Mouse (Mus musculus) intestine, postnatal 0 days (tissue): ENCODE data around the gene Btn1a1. TPM values are rescaled to one million over a fixed set of nuclear protein-coding genes. Genes with fewer than 3 reads are reported as not detected.
A peak's percentile ranks its signal among the peaks of the same experiment; 100 is the strongest.

Experiments used
- ATAC-seq: fragments of 200-750 bp; cut with Nextera tagmentation; 2 replicates; pipeline ENCODE4 v1.8.0; 2017; ENCODE audit warnings: mild to moderate bottlenecking, moderate TSS enrichment, moderate library complexity
- H3K27ac ChIP-seq: fragments of 300-500 bp; sonication (generic); 2 replicates; pipeline ENCODE4 v1.5.1; 2014; ENCODE audit warnings: mild to moderate bottlenecking, low read depth, low read length, moderate library complexity
- H3K27me3 ChIP-seq: fragments of 300-500 bp; sonication (generic); replicated peaks from 2 replicates; pipeline ENCODE4 v1.6.1; 2014; ENCODE audit warnings: low read length, mixed read lengths; ENCODE audit not compliant: control insufficient read depth, insufficient read depth
- H3K36me3 ChIP-seq: fragments of 300-500 bp; sonication (generic); 2 replicates; pipeline ENCODE4 v1.6.1; 2014; ENCODE audit warnings: mild to moderate bottlenecking, moderate library complexity; ENCODE audit not compliant: control insufficient read depth, insufficient read depth
- H3K4me1 ChIP-seq: fragments of 300-500 bp; sonication (generic); replicated peaks from 2 replicates; pipeline ENCODE4 v1.6.1; 2014; ENCODE audit warnings: antibody characterized with exemption, low read length, mixed read lengths; ENCODE audit not compliant: control insufficient read depth, insufficient read depth
- H3K4me2 ChIP-seq: fragments of 300-500 bp; sonication (generic); replicated peaks from 2 replicates; pipeline ENCODE4 v1.6.1; 2014; ENCODE audit warnings: low read depth, mild to moderate bottlenecking, moderate library complexity
- H3K4me3 ChIP-seq: fragments of 300-500 bp; sonication (generic); 2 replicates; pipeline ENCODE4 v1.5.1; 2014; ENCODE audit warnings: low read depth, low read length
- H3K9ac ChIP-seq: fragments of 300-500 bp; sonication (generic); 2 replicates; pipeline ENCODE4 v1.6.1; 2014; ENCODE audit warnings: mild to moderate bottlenecking, low read depth, low read length
- H3K9me3 ChIP-seq: fragments of 300-500 bp; sonication (generic); 2 replicates; pipeline ENCODE4 v1.6.1; 2016; ENCODE audit warnings: mixed run types; ENCODE audit not compliant: control insufficient read depth
- CTCF ChIP-seq: sonication (generic); IDR thresholded peaks from 2 replicates; pipeline ENCODE4 v1.5.1; 2016; ENCODE audit warnings: low read depth, mild to moderate bottlenecking, control low read depth, antibody characterized with exemption, moderate library complexity
- WGBS: fragments of 180-500 bp; shearing (Covaris S2); extraction: QIAGEN DNeasy Blood & Tissue Kit; methylation state at CpG from one replicate; pipeline ENCODE4 v1.1.7; 2014; 5-methylcytosine and 5-hydroxymethylcytosine counted together
- polyA plus RNA-seq: library from polyadenylated mRNA; unstranded; fragments of >200 nt; fragmentation: Nextera tagmentation; extraction: Ambion mirVana; gene quantifications from 2 replicates; pipeline ENCODE4 v1.2.1, GENCODE M21; 2015

Btn1a1 gene
- polyA plus RNA-seq, 1 experiment from 2014 or later: not detected

DNA sequence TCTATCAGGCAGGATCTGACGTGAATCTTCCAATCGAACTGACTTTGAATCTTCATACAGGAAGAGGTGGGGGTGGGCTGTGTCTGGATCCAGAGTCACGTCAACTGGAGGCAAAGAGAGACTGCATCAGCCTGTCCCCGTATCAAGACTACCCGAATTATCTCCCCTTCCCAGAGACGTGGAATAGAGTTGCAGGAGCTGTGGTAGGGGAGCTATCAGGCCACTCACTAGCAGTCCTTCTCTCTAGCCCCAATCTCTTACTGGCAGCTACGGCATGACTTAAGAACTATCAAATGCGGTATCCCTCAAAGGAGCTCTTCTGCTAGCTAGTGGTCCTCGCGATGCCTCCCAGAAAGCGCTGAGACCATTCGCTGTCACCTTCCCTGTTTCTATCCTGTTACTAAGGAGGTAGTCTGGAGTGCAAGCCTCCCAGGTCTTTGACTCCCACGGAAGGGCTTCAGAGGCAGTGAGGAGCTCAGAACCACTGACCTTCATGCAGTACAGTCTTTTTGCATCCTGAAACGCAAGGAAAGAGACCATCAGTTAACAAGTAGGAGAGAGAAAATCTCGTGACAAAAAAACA lies 6.3 kb downstream of the Btn1a1 start:
- no peaks in the 10 kb centered on the region for H3K27me3 ChIP-seq
- H3K4me1 ChIP-seq: no peaks in the 10 kb centered on the region
- H3K27ac ChIP-seq: no peak overlapping the region
- TF ChIP-seq CTCF: no peak
- H3K9me3 ChIP-seq: no peaks in the 10 kb centered on the region
- no peak for ATAC-seq
- no peaks in the 10 kb centered on the region for H3K36me3 ChIP-seq
- 44% methylated on average over 15 of the region's 15 CpGs for WGBS
- no peak overlapping the region for H3K9ac ChIP-seq
- no peak overlapping the region for H3K4me2 ChIP-seq
- no peak overlapping the region for H3K4me3 ChIP-seq

DNA sequence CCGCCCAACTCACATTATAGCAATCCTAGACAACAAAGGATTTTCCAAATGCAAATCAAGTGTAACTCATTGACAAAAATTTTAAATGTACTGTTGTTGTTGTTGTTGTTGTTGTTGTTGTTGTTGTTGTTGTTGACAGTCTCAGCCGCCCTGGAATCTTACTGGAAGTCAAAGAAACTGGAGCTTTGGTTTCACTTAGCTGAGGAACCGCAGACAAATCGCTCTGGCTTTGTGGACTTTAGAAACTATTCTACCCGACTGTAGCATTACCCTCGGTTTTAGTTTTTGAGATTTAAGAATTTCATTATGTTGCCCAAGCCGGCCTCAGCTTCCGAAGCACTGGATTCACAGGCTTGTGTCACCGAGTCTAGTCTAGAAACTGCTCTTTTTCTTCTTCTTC lies 11.8 kb downstream of the Btn1a1 start:
- WGBS: 1% methylated on average over 9 of the region's 9 CpGs
- Histone ChIP-seq H3K4me2 (peak overlapping the region; percentile 72), H3K4me3 (peak overlapping the region; percentile 80), H3K9me3 (no peaks in the 10 kb centered on the region), H3K27me3 (no peaks in the 10 kb centered on the region), H3K27ac (peak overlapping the region; percentile 81; the same call in 1 of the 2 replicates), H3K36me3 (no peaks in the 10 kb centered on the region), H3K4me1 (no peaks in the 10 kb centered on the region), H3K9ac (peak overlapping the region; percentile 63)
- no peak for ATAC-seq
- TF ChIP-seq CTCF: no peak

DNA sequence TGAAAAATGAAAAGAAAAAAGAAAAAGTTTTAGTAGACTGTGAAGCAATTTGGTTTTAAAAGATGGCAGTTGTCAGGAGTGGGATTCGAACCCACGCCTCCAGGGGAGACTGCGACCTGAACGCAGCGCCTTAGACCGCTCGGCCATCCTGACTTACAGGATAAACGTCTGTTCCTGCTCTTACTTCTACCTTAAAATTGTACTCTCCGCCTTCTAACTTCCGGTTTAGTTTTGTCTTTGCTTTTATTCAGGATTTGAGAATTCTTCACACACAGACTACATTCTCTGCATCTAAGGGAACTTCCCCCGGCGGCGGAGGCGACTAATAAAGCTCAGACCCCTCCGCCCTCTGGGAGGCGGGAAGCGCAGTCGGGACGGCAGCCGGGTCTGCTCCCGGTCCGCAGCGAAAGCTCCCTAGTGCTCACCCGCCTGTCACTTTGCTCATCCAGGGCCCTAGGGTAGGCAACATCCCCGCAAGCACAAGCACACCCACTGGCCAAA lies 12.3 kb downstream of the Btn1a1 start:
- Histone ChIP-seq H3K4me1 (no peaks in the 10 kb centered on the region), H3K9ac (peak overlapping the region; percentile 63), H3K9me3 (no peaks in the 10 kb centered on the region), H3K27me3 (no peaks in the 10 kb centered on the region), H3K36me3 (no peaks in the 10 kb centered on the region), H3K4me2 (peak overlapping the region; percentile 72), H3K27ac (peak overlapping the region; percentile 81), H3K4me3 (peak overlapping the region; percentile 80)
- WGBS: under 1% methylated on average over 25 of the region's 25 CpGs
- no peak for TF ChIP-seq CTCF
- ATAC-seq: peak; percentile 76

DNA sequence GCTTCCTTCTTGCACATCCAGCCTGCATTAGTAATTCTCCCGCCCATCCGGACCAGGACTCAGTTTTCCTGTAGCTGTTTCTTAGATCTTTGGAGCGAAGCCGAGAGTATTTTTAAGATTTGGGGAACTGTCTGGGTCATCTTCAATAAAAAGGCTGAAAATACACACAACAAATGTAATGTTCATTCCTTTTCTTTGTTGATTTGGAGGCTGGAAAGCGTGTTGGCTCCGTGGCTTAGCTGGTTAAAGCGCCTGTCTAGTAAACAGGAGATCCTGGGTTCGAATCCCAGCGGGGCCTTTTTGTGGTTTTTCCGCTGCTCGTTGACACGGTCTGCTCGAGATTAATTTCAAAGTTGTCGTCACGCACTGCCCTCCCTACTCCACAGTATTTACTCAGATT lies 15.3 kb downstream of the Btn1a1 start:
- TF ChIP-seq CTCF: no peak
- Histone ChIP-seq H3K4me2 (peak overlapping the region; percentile 76), H3K4me3 (peak overlapping the region; percentile 57), H3K4me1 (no peaks in the 10 kb centered on the region), H3K9me3 (no peaks in the 10 kb centered on the region), H3K36me3 (no peaks in the 10 kb centered on the region), H3K27me3 (no peaks in the 10 kb centered on the region), H3K27ac (no peak overlapping the region), H3K9ac (0 out of 2 replicates have a peak overlapping the region, but pooled peaks have one; percentile 34)
- WGBS: 1% methylated on average over 15 of the region's 15 CpGs
- ATAC-seq: no peak

DNA sequence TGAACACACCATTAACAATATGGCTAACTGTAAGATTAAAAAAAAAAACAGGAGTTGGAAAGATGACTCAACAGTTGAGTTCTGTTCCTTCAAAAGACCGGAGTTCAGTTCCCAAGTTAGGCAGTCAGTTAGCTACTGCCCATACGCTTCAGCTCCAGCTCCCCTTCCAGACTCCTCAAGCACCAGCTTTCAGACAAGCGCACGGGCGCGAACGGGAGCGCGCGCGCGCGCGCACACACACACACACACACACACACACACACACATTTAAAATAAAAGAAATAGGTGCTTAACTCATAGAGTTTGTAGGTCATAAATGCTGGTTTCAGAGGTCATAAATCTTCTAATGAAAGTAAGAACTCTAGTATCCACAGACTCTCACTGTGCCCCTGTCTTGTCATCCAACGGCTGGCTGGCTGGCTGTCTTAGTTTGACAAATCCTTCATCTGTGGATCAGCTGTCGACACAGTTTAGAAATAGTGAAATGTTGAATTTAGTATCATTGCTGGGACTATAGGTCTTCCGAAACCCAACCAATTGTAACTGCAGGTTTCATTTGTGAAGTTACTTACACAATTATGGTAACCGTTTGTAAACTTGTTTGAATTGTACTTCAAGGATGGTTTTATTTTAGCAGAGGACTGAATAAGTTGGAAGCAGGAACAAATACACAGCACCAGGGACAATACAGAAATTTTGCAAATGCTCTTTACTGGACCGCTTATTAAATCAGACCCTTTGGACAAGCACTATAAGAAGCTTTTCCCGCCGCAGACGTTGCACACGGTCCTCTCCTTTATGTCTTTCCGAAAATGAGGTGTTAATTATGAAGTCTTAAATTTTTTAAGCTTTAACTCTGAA lies 16.2 kb downstream of the Btn1a1 start:
- H3K4me3 ChIP-seq: peak overlapping the region; percentile 57
- no peaks in the 10 kb centered on the region for H3K36me3 ChIP-seq
- no peak for TF ChIP-seq CTCF
- WGBS: under 1% methylated on average over 24 of the region's 24 CpGs
- H3K9me3 ChIP-seq: no peaks in the 10 kb centered on the region
- H3K27ac ChIP-seq: no peak overlapping the region
- H3K4me2 ChIP-seq: peak overlapping the region; percentile 76
- H3K27me3 ChIP-seq: no peaks in the 10 kb centered on the region
- H3K4me1 ChIP-seq: no peaks in the 10 kb centered on the region
- ATAC-seq: no peak
- H3K9ac ChIP-seq: peak overlapping the region; percentile 34; the same call in 1 of the 2 replicates

DNA sequence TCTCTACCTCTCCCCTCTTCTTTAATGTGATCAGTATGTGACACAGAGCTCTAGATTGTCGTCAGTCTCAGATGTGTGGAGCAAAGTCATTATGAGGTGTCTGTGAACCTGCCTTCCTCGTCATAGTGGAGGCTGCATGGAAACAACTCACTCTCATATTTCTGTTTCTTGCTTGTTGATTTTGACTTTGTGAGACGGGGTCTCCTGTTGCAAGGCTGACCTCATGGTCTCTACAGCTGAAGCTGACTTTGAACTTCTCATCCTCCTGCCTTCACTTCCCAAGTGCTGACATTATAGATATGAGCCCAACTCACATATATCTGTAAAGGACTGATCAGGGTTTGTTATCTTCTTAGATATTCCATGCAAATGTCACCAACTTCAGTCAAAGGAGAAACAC lies 16.9 kb downstream of the Btn1a1 start:
- no peaks in the 10 kb centered on the region for H3K9me3 ChIP-seq
- no peak for ATAC-seq
- WGBS: 50% methylated on average over 3 of the region's 3 CpGs
- H3K4me3 ChIP-seq: peak overlapping the region; percentile 57
- peak overlapping the region; percentile 76 for H3K4me2 ChIP-seq
- no peaks in the 10 kb centered on the region for H3K36me3 ChIP-seq
- no peak overlapping the region for H3K9ac ChIP-seq
- no peaks in the 10 kb centered on the region for H3K4me1 ChIP-seq
- TF ChIP-seq CTCF: no peak
- H3K27me3 ChIP-seq: no peaks in the 10 kb centered on the region
- H3K27ac ChIP-seq: no peak overlapping the region
